Mouse (Mus musculus) kidney, embryonic 14.5 days (tissue): ENCODE measurements around the gene Slco1c1. TPM values are rescaled to one million over a fixed set of nuclear protein-coding genes. Genes with fewer than 3 reads are reported as not detected.

ENCODE experiments used
- ATAC-seq: fragments of 200-750 bp; cut with Nextera tagmentation; 2 replicates; pipeline ENCODE4 v1.8.0; 2017; ENCODE audit warnings: moderate number of reproducible peaks, mild to moderate bottlenecking, moderate TSS enrichment, moderate library complexity; ENCODE audit not compliant: low FRiP score, low TSS enrichment
- H3K27ac ChIP-seq: fragments of 300-500 bp; sonication (generic); 2 replicates; pipeline ENCODE4 v1.5.1; 2014; ENCODE audit warnings: low read depth, mild to moderate bottlenecking, low read length, moderate library complexity, mixed read lengths
- H3K27me3 ChIP-seq: fragments of 300-500 bp; sonication (generic); 2 replicates; pipeline ENCODE4 v1.6.1; 2014; ENCODE audit warnings: mild to moderate bottlenecking, low read length; ENCODE audit not compliant: control insufficient read depth, insufficient read depth
- H3K36me3 ChIP-seq: fragments of 300-500 bp; sonication (generic); 2 replicates; pipeline ENCODE4 v1.6.1; 2014; ENCODE audit warnings: low read length, mixed read lengths; ENCODE audit not compliant: control insufficient read depth, insufficient read depth
- H3K4me1 ChIP-seq: fragments of 300-500 bp; sonication (generic); 2 replicates; pipeline ENCODE4 v1.6.1; 2014; ENCODE audit warnings: low read length, mixed read lengths; ENCODE audit not compliant: control insufficient read depth, insufficient read depth
- H3K4me2 ChIP-seq: fragments of 300-500 bp; sonication (generic); replicated peaks from 2 replicates; pipeline ENCODE4 v1.6.1; 2014; ENCODE audit warnings: low read depth, mild to moderate bottlenecking, low read length
- H3K4me3 ChIP-seq: fragments of 300-500 bp; sonication (generic); 2 replicates; pipeline ENCODE4 v1.5.1; 2014; ENCODE audit warnings: mild to moderate bottlenecking, low read length
- H3K9ac ChIP-seq: fragments of 300-500 bp; sonication (generic); 2 replicates; pipeline ENCODE4 v1.6.1; 2014; ENCODE audit warnings: low read depth, mild to moderate bottlenecking, low read length, moderate library complexity
- H3K9me3 ChIP-seq: fragments of 300-500 bp; sonication (generic); 2 replicates; pipeline ENCODE4 v1.6.1; 2016; ENCODE audit warnings: low read length; ENCODE audit not compliant: control insufficient read depth
- WGBS: fragments of 180-500 bp; shearing (Covaris S2); extraction: QIAGEN DNeasy Blood & Tissue Kit; methylation state at CpG from one replicate; pipeline ENCODE4 v1.1.7; 2014; 5-methylcytosine and 5-hydroxymethylcytosine counted together
- polyA plus RNA-seq: library from polyadenylated mRNA; unstranded; fragments of >200 nt; fragmentation: Nextera tagmentation; extraction: Ambion mirVana; gene quantifications from 2 replicates; pipeline ENCODE4 v1.2.1, GENCODE M21; 2014

Gene Slco1c1
- 0.21 and 0.32 TPM in 2 replicates for polyA plus RNA-seq

DNA sequence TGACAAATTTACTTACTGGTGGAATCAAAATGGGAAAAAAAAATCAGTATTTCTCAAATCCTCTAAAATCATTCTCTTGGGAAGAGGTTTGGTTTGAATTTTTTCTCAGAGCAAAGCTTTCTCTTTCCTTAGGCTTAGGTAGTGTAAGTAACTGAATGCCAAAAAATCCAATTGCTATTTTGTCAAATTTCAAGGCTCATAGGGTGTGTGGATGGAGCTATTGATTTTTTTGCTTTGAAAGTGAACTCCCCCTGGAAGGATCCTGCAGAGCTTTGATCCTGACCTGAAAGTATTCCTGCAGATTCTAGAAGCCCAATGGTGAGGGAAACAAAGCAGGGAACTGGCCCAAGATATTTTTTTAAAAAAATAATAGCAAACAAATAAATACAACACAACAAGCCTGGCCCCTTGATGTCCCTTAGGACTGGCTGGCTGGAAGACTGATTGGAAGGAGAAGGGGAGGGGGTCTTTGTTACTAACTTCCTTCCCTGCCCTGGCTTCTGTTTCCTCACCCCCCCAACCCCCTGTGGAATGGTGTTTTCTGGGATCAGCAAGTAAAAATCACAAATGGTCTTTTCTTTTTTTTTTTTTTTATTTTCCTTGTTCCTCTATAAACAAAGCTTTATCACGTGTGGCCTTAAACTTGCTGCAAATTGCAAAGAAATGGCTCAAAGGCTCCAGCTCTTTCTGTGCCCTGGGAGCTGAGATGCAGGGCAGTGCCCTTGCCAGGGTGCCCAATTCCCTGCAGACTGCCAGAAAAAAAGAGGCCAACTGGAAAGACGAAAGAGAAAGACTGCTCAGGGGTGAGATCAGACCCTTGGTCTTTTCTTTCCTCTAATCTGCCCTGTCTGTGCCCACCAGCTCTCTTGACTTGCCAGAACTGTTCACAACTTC is at the start of gene Slco1c1:
TSS of gene Slco1c1 (plus strand) at position 622 of the 894 bp plus-strand sequence.
- no peak for ATAC-seq
- 65% methylated on average over 2 of the region's 2 CpGs for WGBS
- Histone ChIP-seq H3K4me2 (no peak within 1 kb of the TSS), H3K36me3 (no peaks in the 10 kb centered on the region), H3K4me1 (no peaks in the 10 kb centered on the region), H3K27me3 (no peaks in the 10 kb centered on the region), H3K4me3 (no peak within 1 kb of the TSS), H3K9ac (no peak within 1 kb of the TSS), H3K9me3 (no peaks in the 10 kb centered on the region), H3K27ac (no peak within 1 kb of the TSS)

DNA sequence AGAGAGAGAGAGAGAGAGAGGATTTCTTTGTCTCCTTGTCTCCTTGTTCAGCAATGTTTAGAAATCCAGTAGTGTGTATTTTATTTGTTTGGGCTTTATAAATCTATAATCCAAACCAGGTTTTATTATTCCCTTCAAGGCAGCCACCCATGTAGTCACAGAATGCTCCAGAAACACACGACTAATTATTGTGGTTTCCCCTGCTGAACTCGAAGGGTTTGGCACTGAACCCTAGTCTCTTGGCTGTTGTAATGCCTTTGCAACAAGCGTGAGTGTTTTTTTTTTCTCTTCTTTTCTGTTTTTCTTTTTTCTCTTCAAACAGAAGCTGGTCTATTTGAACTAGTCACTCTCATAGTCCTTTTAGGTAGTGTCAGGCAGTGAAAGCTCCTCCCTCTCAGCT is 49.5 kb upstream of the Slco1c1 start:
- no peak for ATAC-seq

DNA sequence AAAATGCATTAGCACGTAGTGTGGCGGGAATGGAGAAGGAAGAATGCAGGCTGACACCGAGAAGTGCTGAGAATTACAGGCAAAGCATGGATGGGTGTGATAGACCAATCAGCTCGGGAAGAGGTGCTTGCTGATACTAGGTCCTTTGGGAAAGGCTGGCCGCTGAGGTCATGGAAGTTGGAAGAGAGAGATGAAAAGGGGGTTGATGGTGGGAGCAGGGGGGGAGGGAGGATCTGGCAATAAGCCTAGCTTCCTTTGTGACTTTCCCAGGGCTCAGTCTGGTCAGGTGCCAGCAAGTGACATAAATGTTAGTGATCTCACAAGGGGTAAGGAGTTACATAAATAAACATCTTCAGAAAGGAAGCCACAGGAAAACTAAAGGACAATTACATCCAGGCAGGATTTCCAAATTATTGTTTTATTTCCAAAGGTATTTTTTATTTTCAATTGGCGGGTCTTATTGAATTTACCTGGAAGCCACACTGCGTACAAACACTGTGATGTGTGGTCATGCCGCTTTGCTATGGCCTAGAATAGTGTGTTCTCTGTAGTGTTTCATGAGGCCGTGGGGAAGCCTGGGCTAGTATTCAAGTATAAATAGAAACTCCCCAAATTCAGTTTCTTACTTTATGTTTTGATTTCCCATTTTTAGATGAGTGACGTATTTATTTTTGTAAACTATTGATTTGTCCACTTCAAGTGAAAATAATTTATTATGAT is 38.7 kb upstream of the Slco1c1 start:
- WGBS: 53% methylated on average over 10 of the region's 10 CpGs
- no peaks in the 10 kb centered on the region for H3K27me3 ChIP-seq
- peaks cover 3% of the 10 kb centered on the region; the same call in 1 of the 2 replicates for H3K36me3 ChIP-seq
- H3K4me1 ChIP-seq: no peaks in the 10 kb centered on the region
- no peak overlapping the region for H3K9ac ChIP-seq
- H3K4me2 ChIP-seq: no peak overlapping the region
- H3K9me3 ChIP-seq: no peaks in the 10 kb centered on the region
- no peak overlapping the region for H3K4me3 ChIP-seq
- no peak for ATAC-seq
- H3K27ac ChIP-seq: no peak overlapping the region

More for the DNA sequence above, 49.5 kb upstream of the Slco1c1 start:
- H3K4me1 ChIP-seq: no peaks in the 10 kb centered on the region
- no peak overlapping the region for H3K9ac ChIP-seq
- no peaks in the 10 kb centered on the region for H3K9me3 ChIP-seq
- peaks cover 2% of the 10 kb centered on the region; the same call in 1 of the 2 replicates for H3K36me3 ChIP-seq
- no peak overlapping the region for H3K27ac ChIP-seq
- H3K4me2 ChIP-seq: no peak overlapping the region
- WGBS: 55% methylated on average over 3 of the region's 3 CpGs
- no peaks in the 10 kb centered on the region for H3K27me3 ChIP-seq
- no peak overlapping the region for H3K4me3 ChIP-seq

DNA sequence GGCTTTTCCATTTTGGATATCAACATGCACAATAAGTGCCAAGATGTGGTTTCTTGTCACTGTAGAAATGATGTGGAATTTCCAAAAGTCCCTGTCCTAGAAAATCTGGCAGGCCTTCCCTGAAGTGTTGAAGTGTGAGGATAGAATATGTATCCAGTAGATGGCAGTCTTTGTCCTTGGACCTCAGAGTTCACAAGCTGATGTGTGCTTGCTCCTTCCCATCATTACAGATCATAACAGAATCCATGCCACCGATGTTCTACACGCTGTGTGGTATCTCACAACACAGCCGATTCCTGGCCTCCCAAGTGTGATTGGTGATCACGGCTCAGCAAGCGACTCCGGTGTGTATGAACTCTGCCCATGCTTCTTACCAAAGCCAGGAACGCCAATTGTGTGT is 36.9 kb upstream of the Slco1c1 start:
- Histone ChIP-seq H3K4me3 (no peak overlapping the region), H3K27ac (no peak overlapping the region), H3K9ac (no peak overlapping the region), H3K36me3 (peaks cover 13% of the 10 kb centered on the region; the same call in 1 of the 2 replicates), H3K4me1 (no peaks in the 10 kb centered on the region), H3K9me3 (no peaks in the 10 kb centered on the region), H3K27me3 (no peaks in the 10 kb centered on the region), H3K4me2 (no peak overlapping the region)
- 79% methylated on average over 7 of the region's 7 CpGs for WGBS
- 0 out of 2 replicates have a peak, but pooled peaks have one; percentile 49 for ATAC-seq

DNA sequence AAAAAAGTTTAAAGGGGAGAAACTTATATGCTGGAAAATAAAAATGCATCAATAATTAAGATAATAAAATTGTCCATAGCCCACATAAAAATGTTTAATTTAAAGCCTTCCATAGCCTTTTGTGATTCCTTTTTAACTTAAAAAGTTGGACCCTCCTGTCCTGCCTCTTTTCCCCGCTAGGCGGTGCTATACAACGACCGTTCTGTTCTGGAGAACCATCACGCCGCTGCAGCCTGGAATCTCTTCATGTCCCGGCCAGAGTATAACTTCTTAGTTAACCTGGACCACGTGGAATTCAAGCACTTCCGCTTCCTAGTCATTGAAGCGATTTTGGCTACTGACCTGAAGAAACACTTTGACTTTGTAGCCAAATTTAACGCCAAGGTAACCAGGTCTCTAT is 35.5 kb upstream of the Slco1c1 start:
- peaks cover 16% of the 10 kb centered on the region; the same call in 1 of the 2 replicates for H3K36me3 ChIP-seq
- ATAC-seq: peak; percentile 59; the same call in 1 of the 2 replicates
- 17% methylated on average over 11 of the region's 11 CpGs for WGBS
- H3K9ac ChIP-seq: no peak overlapping the region
- no peak overlapping the region for H3K27ac ChIP-seq
- no peaks in the 10 kb centered on the region for H3K27me3 ChIP-seq
- no peaks in the 10 kb centered on the region for H3K9me3 ChIP-seq
- no peak overlapping the region for H3K4me2 ChIP-seq
- no peak overlapping the region for H3K4me3 ChIP-seq
- no peaks in the 10 kb centered on the region for H3K4me1 ChIP-seq

DNA sequence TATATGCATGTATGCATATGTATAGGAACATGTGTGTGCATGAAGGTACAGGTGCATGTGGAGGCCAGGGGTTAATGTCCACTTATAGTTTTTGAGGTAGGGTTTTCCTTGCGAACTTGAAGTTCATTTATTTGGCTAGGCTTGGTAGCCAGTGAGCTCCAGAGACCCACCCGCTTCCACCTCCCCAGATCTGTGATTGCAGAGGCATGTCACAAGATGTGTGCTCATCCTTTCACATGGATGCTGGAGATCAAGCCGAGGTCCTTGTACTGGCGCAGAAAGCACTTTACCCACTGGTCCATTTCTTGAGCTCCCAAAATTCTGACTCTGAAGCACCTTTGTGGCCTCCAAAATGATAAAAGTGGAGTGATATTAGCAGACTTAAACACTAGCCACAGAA is 29.3 kb upstream of the Slco1c1 start:
- WGBS: 88% methylated on average over 4 of the region's 4 CpGs
- Histone ChIP-seq H3K4me1 (no peaks in the 10 kb centered on the region), H3K27me3 (no peaks in the 10 kb centered on the region), H3K36me3 (peaks cover 26% of the 10 kb centered on the region; the same call in 1 of the 2 replicates), H3K9ac (no peak overlapping the region), H3K4me2 (no peak overlapping the region), H3K9me3 (no peaks in the 10 kb centered on the region), H3K27ac (no peak overlapping the region; the same call in 1 of the 2 replicates), H3K4me3 (no peak overlapping the region)
- ATAC-seq: no peak

DNA sequence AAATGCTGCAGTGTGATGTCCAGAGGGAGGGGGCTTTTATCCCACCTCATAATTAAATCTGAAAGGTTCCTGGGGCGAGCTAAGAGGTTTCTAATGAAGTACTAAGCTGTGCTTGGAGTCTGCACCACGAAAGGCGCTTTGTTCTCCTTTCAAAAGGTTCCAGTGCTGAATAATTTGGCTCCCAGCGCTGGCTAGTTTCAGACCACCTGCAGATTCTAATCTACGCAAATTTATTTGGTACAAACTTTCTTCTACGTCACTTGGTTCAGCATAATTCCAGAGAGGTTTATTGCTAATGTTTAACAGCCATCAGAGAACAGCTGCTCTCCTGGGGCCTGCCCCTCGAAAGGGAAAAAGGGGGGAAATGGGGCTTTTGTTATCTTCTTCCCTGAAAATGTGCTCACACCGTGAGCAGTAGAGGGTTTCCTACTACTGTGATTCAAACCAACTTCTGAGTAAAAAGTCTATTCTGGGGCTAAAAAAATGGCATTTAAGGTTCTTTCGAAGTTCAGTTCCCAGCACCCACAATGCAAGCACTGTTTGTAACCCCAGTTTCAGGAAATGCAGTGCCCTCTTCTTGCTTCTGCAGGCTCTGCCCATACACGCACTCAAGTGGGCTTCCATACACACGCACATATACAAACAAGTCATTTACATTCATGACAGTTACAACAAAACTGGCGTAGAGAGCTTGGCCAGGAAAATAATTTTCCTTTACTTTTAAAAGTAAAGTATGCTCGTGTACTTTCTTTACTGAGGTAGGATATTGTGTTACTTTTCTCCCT is 28.3 kb upstream of the Slco1c1 start:
- H3K36me3 ChIP-seq: peaks cover 20% of the 10 kb centered on the region; the same call in 1 of the 2 replicates

DNA sequence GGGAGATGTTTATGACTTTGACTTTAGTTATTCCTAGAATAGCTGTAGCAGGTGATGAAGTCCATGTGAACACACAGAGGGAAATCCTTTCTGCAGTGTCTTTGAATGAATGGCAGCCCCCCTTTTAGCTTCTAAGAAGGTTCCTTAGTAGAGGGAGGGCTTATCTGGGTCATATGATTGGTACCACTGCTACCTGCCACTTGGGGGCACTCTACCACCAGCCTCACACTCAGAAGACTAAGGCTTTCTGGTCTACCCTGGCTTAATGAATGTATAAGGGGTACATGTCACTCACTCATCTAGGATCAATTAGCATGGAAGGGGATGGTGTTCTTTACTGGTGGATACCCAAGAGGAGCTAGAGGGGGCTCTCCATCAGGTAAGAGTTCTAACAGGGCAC is 24.7 kb upstream of the Slco1c1 start:
- ATAC-seq: no peak
- Histone ChIP-seq H3K27me3 (no peaks in the 10 kb centered on the region), H3K36me3 (peaks cover 7% of the 10 kb centered on the region; the same call in 1 of the 2 replicates), H3K4me2 (no peak overlapping the region), H3K4me1 (no peaks in the 10 kb centered on the region), H3K4me3 (no peak overlapping the region), H3K9me3 (no peaks in the 10 kb centered on the region), H3K9ac (no peak overlapping the region), H3K27ac (no peak overlapping the region)

More for the DNA sequence above, 28.3 kb upstream of the Slco1c1 start:
- peak; percentile 70 for ATAC-seq
- H3K4me2 ChIP-seq: no peak overlapping the region
- H3K9ac ChIP-seq: no peak overlapping the region
- WGBS: 27% methylated on average over 13 of the region's 13 CpGs
- no peak overlapping the region; the same call in 1 of the 2 replicates for H3K27ac ChIP-seq
- no peaks in the 10 kb centered on the region for H3K27me3 ChIP-seq
- H3K4me1 ChIP-seq: no peaks in the 10 kb centered on the region
- no peaks in the 10 kb centered on the region for H3K9me3 ChIP-seq
- no peak overlapping the region for H3K4me3 ChIP-seq
